Mouse (Mus musculus) midbrain, embryonic 12.5 days (tissue): ENCODE results near the gene Olfr918. TPM values are rescaled to one million over a fixed set of nuclear protein-coding genes. Genes with fewer than 3 reads are reported as not detected.

Source experiments
- ATAC-seq: fragments of 200-750 bp; cut with Nextera tagmentation; 2 replicates; pipeline ENCODE4 v1.8.0; 2017; ENCODE audit warnings: low read depth, moderate TSS enrichment, moderate library complexity; ENCODE audit not compliant: low FRiP score
- H3K27ac ChIP-seq: fragments of 300-500 bp; sonication (generic); replicated peaks from 2 replicates; pipeline ENCODE4 v1.5.1; 2016; ENCODE audit warnings: mild to moderate bottlenecking
- H3K27me3 ChIP-seq: fragments of 300-500 bp; sonication (generic); 2 replicates; pipeline ENCODE4 v1.6.1; 2016; ENCODE audit warnings: mild to moderate bottlenecking
- H3K36me3 ChIP-seq: fragments of 300-500 bp; sonication (generic); 2 replicates; pipeline ENCODE4 v1.6.1; 2016
- H3K4me1 ChIP-seq: fragments of 300-500 bp; sonication (generic); 2 replicates; pipeline ENCODE4 v1.6.1; 2016
- H3K4me2 ChIP-seq: fragments of 300-500 bp; sonication (generic); replicated peaks from 2 replicates; pipeline ENCODE4 v1.6.1; 2016; ENCODE audit warnings: mild to moderate bottlenecking, moderate library complexity
- H3K4me3 ChIP-seq: fragments of 300-500 bp; sonication (generic); 2 replicates; pipeline ENCODE4 v1.5.1; 2016; ENCODE audit warnings: mild to moderate bottlenecking
- H3K9ac ChIP-seq: fragments of 300-500 bp; sonication (generic); replicated peaks from 2 replicates; pipeline ENCODE4 v1.6.1; 2016; ENCODE audit warnings: mild to moderate bottlenecking, moderate library complexity
- H3K9me3 ChIP-seq: fragments of 300-500 bp; sonication (generic); 2 replicates; pipeline ENCODE4 v1.6.1; 2016; ENCODE audit warnings: mild to moderate bottlenecking
- WGBS: fragments of 180-500 bp; shearing (Covaris S2); methylation state at CpG from one replicate; pipeline ENCODE4 v1.1.7; 2016; 5-methylcytosine and 5-hydroxymethylcytosine counted together
- polyA plus RNA-seq: library from polyadenylated mRNA; unstranded; fragments of >200 nt; fragmentation: Nextera tagmentation; extraction: Ambion mirVana; gene quantifications from 2 replicates; pipeline ENCODE4 v1.2.1, GENCODE M21; 2016

The Olfr918 gene
- not detected in 2 replicates for polyA plus RNA-seq

- Histone ChIP-seq H3K4me2 (no peak within 1 kb of the TSS), H3K36me3 (no peaks in the 10 kb centered on the region), H3K4me3 (no peak within 1 kb of the TSS), H3K27ac (no peak within 1 kb of the TSS), H3K4me1 (no peaks in the 10 kb centered on the region), H3K9ac (no peak within 1 kb of the TSS), H3K9me3 (no peaks in the 10 kb centered on the region), H3K27me3 (no peaks in the 10 kb centered on the region)
- WGBS = 94% methylated on average over 2 of the region's 2 CpGs
- ATAC-seq = no peak
Observed at GRCm38 (mm10) chr9:38674501-38674900, at the start of gene Olfr918. TSS of gene Olfr918 (minus strand) at chr9:38674601.

DNA sequence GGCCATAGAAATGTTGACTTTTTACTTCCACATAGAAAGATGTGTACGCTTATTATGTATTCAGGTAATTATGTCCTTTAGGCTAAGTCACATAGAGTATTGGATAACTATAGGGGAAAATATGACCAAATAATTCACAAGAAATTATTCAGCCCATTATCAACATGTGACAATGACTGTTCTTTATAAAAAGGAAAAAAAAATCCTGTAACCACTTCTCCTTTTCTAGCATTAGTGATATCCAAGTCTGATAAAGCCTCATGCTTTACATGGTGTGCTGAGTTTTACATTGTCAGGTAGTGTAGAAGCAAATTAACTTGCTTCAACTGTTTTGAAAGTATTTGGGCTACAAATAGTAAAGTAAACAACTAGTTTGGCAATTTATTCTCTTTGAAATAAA is 49.6 kb upstream of the Olfr918 start:
- Histone ChIP-seq H3K27me3 (no peaks in the 10 kb centered on the region), H3K36me3 (no peaks in the 10 kb centered on the region), H3K27ac (no peak overlapping the region), H3K9ac (no peak overlapping the region), H3K9me3 (no peaks in the 10 kb centered on the region), H3K4me3 (no peak overlapping the region), H3K4me2 (no peak overlapping the region), H3K4me1 (0 out of 2 replicates have a peak, but pooled peaks cover under 1% of the 10 kb centered on the region)
- ATAC-seq = no peak
- WGBS = 90% methylated on average over 1 of the region's 1 CpGs

DNA sequence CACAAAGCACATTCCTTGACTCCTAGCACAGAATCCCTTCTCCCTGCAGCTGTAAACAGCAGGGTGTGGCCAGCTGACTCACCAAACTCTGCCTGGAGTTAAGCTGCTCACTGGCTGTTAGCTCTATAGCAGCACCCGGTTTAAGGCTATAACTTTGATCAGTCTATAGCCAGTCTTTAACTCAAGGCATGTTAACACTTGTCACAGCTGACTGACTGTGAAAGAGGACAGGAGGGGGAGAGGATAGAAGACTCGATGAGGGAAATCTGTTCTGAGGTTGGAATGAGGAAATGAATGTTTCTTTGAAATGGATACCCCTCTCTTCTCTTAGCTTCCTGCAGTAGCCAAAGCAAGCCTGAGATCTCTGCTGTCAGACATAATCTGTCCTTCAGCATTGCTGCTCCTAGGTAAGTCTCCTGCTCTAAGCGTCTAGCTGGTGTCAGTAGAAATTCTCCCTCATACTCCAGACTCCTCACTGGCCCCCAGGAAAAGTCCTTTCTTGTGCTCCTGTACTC is 44.6 kb upstream of the Olfr918 start:
- Histone ChIP-seq H3K27ac (no peak overlapping the region), H3K4me3 (peak overlapping the region; percentile 42), H3K36me3 (no peaks in the 10 kb centered on the region), H3K27me3 (no peaks in the 10 kb centered on the region), H3K4me2 (peak overlapping the region; percentile 49), H3K9me3 (no peaks in the 10 kb centered on the region), H3K4me1 (peaks cover 6% of the 10 kb centered on the region; the same call in 1 of the 2 replicates), H3K9ac (no peak overlapping the region)
- ATAC-seq = peak; percentile 55; the same call in 1 of the 2 replicates
- WGBS = 2% methylated on average over 3 of the region's 3 CpGs

- H3K4me1 ChIP-seq = peaks cover 6% of the 10 kb centered on the region; the same call in 1 of the 2 replicates
- 1% methylated on average over 4 of the region's 4 CpGs for WGBS
- no peaks in the 10 kb centered on the region for H3K27me3 ChIP-seq
- ATAC-seq = no peak
- H3K27ac ChIP-seq = no peak within 1 kb of the TSS
- peak within 1 kb of the TSS; percentile 49 for H3K4me2 ChIP-seq
- no peaks in the 10 kb centered on the region for H3K9me3 ChIP-seq
- H3K36me3 ChIP-seq = no peaks in the 10 kb centered on the region
- H3K4me3 ChIP-seq = peak within 1 kb of the TSS; percentile 42
- peak within 1 kb of the TSS; percentile 43; the same call in 1 of the 2 replicates for H3K9ac ChIP-seq
Observed at GRCm38 (mm10) chr9:38718102-38718501, 43.7 kb upstream of the Olfr918 start, which contains the start of gene Vwa5a. TSS of gene Vwa5a (plus strand) at chr9:38718268.

DNA sequence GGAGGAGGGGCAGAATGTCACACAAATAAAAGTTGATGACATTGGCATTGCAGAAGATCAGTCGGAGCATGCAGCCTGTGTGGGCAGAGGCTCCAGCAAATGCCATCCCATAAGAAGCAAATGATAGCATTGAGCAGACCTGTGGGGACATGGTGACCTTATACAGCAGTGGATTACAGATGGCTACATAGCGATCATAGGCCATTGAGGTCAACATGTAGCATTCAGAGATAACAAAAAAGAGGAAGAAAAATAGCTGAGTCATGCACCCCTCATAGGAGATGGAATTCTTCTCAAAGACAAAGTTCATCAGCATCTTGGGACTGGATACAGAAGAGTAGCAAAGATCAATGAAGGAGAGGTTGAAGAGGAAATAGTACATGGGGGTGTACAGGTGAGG is 1.5 kb downstream of the Olfr918 start:
- H3K9me3 ChIP-seq = no peaks in the 10 kb centered on the region
- H3K9ac ChIP-seq = no peak overlapping the region
- no peaks in the 10 kb centered on the region for H3K4me1 ChIP-seq
- no peaks in the 10 kb centered on the region for H3K27me3 ChIP-seq
- H3K4me2 ChIP-seq = no peak overlapping the region
- H3K27ac ChIP-seq = no peak overlapping the region
- ATAC-seq = no peak
- WGBS = 89% methylated on average over 2 of the region's 2 CpGs
- no peak overlapping the region for H3K4me3 ChIP-seq
- H3K36me3 ChIP-seq = no peaks in the 10 kb centered on the region

DNA sequence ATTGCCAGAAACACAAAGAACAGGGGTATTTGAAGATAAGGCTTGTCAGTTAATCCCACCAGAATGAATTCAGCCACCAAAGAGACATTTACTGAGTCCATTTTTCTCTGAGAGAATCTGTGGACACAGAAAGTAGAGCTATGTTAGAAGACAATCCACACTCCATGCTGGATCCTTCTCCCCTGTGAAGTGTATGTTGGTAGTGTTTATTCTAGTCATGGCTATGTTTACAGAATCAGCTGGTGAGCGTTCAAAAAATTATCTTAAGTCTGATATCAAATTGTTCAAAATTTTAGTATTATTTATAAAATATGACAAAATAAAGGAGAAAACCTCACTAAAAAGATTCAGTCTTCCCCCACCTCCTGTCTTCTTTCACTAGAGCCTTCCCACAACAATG is 8.7 kb downstream of the Olfr918 start, which contains the start of gene Olfr917:
TSS of gene Olfr917 (minus strand) at position 101 of the 400 bp plus-strand sequence.
- 80% methylated on average over 1 of the region's 1 CpGs for WGBS
- no peaks in the 10 kb centered on the region for H3K4me1 ChIP-seq
- ATAC-seq = no peak
- H3K27ac ChIP-seq = no peak within 1 kb of the TSS
- no peaks in the 10 kb centered on the region for H3K36me3 ChIP-seq
- no peak within 1 kb of the TSS for H3K9ac ChIP-seq
- H3K27me3 ChIP-seq = no peaks in the 10 kb centered on the region
- H3K9me3 ChIP-seq = no peaks in the 10 kb centered on the region
- no peak within 1 kb of the TSS for H3K4me2 ChIP-seq
- H3K4me3 ChIP-seq = no peak within 1 kb of the TSS

DNA sequence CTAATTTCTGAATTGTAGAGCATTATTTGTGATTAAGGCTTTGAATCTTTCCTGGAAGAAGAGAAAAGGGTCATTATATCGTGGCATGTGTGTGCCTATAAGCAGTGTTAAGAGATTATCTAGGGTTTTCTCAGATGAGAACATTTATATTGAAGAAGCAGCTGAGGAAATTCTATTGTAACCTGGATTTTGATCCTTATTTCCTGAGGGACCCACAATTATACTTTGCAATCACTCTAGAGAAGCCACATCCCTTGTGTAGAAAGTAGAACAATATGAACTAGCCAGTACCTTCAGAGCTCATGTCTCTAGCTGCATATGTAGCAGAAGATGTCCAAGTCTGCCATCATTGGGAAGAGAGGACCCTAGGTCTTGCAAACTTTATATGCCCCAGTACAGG is 14.6 kb downstream of the Olfr918 start, which contains the start of gene Olfr916:
TSS of gene Olfr916 (minus strand) at position 101 of the 400 bp plus-strand sequence.
- H3K4me2 ChIP-seq = no peak within 1 kb of the TSS
- no peak within 1 kb of the TSS for H3K4me3 ChIP-seq
- H3K36me3 ChIP-seq = no peaks in the 10 kb centered on the region
- WGBS = 70% methylated on average over 1 of the region's 1 CpGs
- H3K9ac ChIP-seq = no peak within 1 kb of the TSS
- H3K27ac ChIP-seq = no peak within 1 kb of the TSS
- no peak for ATAC-seq
- no peaks in the 10 kb centered on the region for H3K4me1 ChIP-seq
- no peaks in the 10 kb centered on the region for H3K27me3 ChIP-seq
- no peaks in the 10 kb centered on the region for H3K9me3 ChIP-seq

- Histone ChIP-seq H3K36me3 (no peaks in the 10 kb centered on the region), H3K4me3 (no peak overlapping the region), H3K27me3 (no peaks in the 10 kb centered on the region), H3K27ac (no peak overlapping the region), H3K4me1 (no peaks in the 10 kb centered on the region), H3K4me2 (no peak overlapping the region), H3K9ac (no peak overlapping the region), H3K9me3 (no peaks in the 10 kb centered on the region)
- 75% methylated on average over 4 of the region's 4 CpGs for WGBS
- no peak for ATAC-seq
Observed at GRCm38 (mm10) chr9:38632406-38632805, 42.0 kb downstream of the Olfr918 start.

Other genes with a start within 250 kb of the Olfr918 start
- gene Olfr901, start 245.1 kb downstream of the Olfr918 start, polyA plus RNA-seq = not detected in 2 replicates
- not detected in 2 replicates for gene Olfr902, start 226.9 kb downstream of the Olfr918 start, polyA plus RNA-seq
- not detected in 2 replicates for gene Olfr904, start 211.5 kb downstream of the Olfr918 start, polyA plus RNA-seq
- gene Olfr905, start 203.5 kb downstream of the Olfr918 start, polyA plus RNA-seq = not detected in 2 replicates
- not detected in 2 replicates for gene Olfr906, start 187.5 kb downstream of the Olfr918 start, polyA plus RNA-seq
- not detected in 2 replicates for gene Olfr907, start 178.8 kb downstream of the Olfr918 start, polyA plus RNA-seq
- gene Olfr911-ps1, start 153.0 kb downstream of the Olfr918 start, polyA plus RNA-seq = not detected in 2 replicates
- gene Olfr910, start 136.8 kb downstream of the Olfr918 start, polyA plus RNA-seq = not detected in 2 replicates
- not detected in 2 replicates for gene Olfr912, start 94.4 kb downstream of the Olfr918 start, polyA plus RNA-seq
- gene Olfr913, start 81.8 kb downstream of the Olfr918 start, polyA plus RNA-seq = not detected in 2 replicates
- gene Olfr914, start 69.5 kb downstream of the Olfr918 start, polyA plus RNA-seq = not detected in 2 replicates
- gene Olfr916, start 14.7 kb downstream of the Olfr918 start, polyA plus RNA-seq = not detected in 2 replicates
- gene Olfr917, start 8.8 kb downstream of the Olfr918 start, polyA plus RNA-seq = not detected in 2 replicates
- not detected in 2 replicates for gene Olfr919, start 29.1 kb upstream of the Olfr918 start, polyA plus RNA-seq
- gene Vwa5a, start 43.7 kb upstream of the Olfr918 start, polyA plus RNA-seq = 7.9 and 9.0 TPM in 2 replicates
- gene Olfr920, start 77.7 kb upstream of the Olfr918 start, polyA plus RNA-seq = not detected in 2 replicates
- not detected in 2 replicates for gene Olfr921, start 98.5 kb upstream of the Olfr918 start, polyA plus RNA-seq
- gene Olfr922, start 140.0 kb upstream of the Olfr918 start, polyA plus RNA-seq = not detected in 2 replicates
- not detected in 2 replicates for gene Olfr923, start 151.9 kb upstream of the Olfr918 start, polyA plus RNA-seq
- gene Olfr924, start 169.8 kb upstream of the Olfr918 start, polyA plus RNA-seq = not detected in 2 replicates
- not detected in 2 replicates for gene Olfr26, start 180.5 kb upstream of the Olfr918 start, polyA plus RNA-seq
- gene Olfr926, start 202.5 kb upstream of the Olfr918 start, polyA plus RNA-seq = not detected in 2 replicates